Mouse (Mus musculus) midbrain, embryonic 12.5 days (tissue): Measurements from ENCODE around the gene Lrp1. TPM values are rescaled to one million over a fixed set of nuclear protein-coding genes. Genes with fewer than 3 reads are reported as not detected.
A peak's percentile ranks its signal among the peaks of the same experiment; 100 is the strongest.

Source experiments
- ATAC-seq: fragments of 200-750 bp; cut with Nextera tagmentation; 2 replicates; pipeline ENCODE4 v1.8.0; 2017; ENCODE audit warnings: low read depth, moderate TSS enrichment, moderate library complexity; ENCODE audit not compliant: low FRiP score
- H3K27ac ChIP-seq: fragments of 300-500 bp; sonication (generic); replicated peaks from 2 replicates; pipeline ENCODE4 v1.5.1; 2016; ENCODE audit warnings: mild to moderate bottlenecking
- H3K27me3 ChIP-seq: fragments of 300-500 bp; sonication (generic); 2 replicates; pipeline ENCODE4 v1.6.1; 2016; ENCODE audit warnings: mild to moderate bottlenecking
- H3K36me3 ChIP-seq: fragments of 300-500 bp; sonication (generic); 2 replicates; pipeline ENCODE4 v1.6.1; 2016
- H3K4me1 ChIP-seq: fragments of 300-500 bp; sonication (generic); 2 replicates; pipeline ENCODE4 v1.6.1; 2016
- H3K4me2 ChIP-seq: fragments of 300-500 bp; sonication (generic); replicated peaks from 2 replicates; pipeline ENCODE4 v1.6.1; 2016; ENCODE audit warnings: mild to moderate bottlenecking, moderate library complexity
- H3K4me3 ChIP-seq: fragments of 300-500 bp; sonication (generic); 2 replicates; pipeline ENCODE4 v1.5.1; 2016; ENCODE audit warnings: mild to moderate bottlenecking
- H3K9ac ChIP-seq: fragments of 300-500 bp; sonication (generic); replicated peaks from 2 replicates; pipeline ENCODE4 v1.6.1; 2016; ENCODE audit warnings: mild to moderate bottlenecking, moderate library complexity
- H3K9me3 ChIP-seq: fragments of 300-500 bp; sonication (generic); 2 replicates; pipeline ENCODE4 v1.6.1; 2016; ENCODE audit warnings: mild to moderate bottlenecking
- WGBS: fragments of 180-500 bp; shearing (Covaris S2); methylation state at CpG from one replicate; pipeline ENCODE4 v1.1.7; 2016; 5-methylcytosine and 5-hydroxymethylcytosine counted together
- polyA plus RNA-seq: library from polyadenylated mRNA; unstranded; fragments of >200 nt; fragmentation: Nextera tagmentation; extraction: Ambion mirVana; gene quantifications from 2 replicates; pipeline ENCODE4 v1.2.1, GENCODE M21; 2016

The Lrp1 gene
- polyA plus RNA-seq, 1 experiment from 2014 or later: 98.1 TPM

- no peak for ATAC-seq
- Histone ChIP-seq H3K4me1 (no peaks in the 10 kb centered on the region), H3K9ac (no peak overlapping the region), H3K4me3 (no peak overlapping the region), H3K9me3 (0 out of 2 replicates have a peak, but pooled peaks cover 3% of the 10 kb centered on the region), H3K27me3 (no peaks in the 10 kb centered on the region), H3K36me3 (peaks cover 99% of the 10 kb centered on the region), H3K27ac (no peak overlapping the region), H3K4me2 (no peak overlapping the region)
- 95% methylated on average over 13 of the region's 13 CpGs for WGBS
These were observed 63.6 kb downstream of the Lrp1 start for GRCm38 (mm10) chr10:127557397-127557796.

GRCm38 (mm10) chr10:127555703-127556102 lies 65.2 kb downstream of the Lrp1 start:
- Histone ChIP-seq H3K4me3 (no peak overlapping the region), H3K27me3 (no peaks in the 10 kb centered on the region), H3K4me1 (no peaks in the 10 kb centered on the region), H3K36me3 (peaks cover 100% of the 10 kb centered on the region), H3K27ac (no peak overlapping the region), H3K9ac (no peak overlapping the region), H3K4me2 (no peak overlapping the region), H3K9me3 (0 out of 2 replicates have a peak, but pooled peaks cover 3% of the 10 kb centered on the region)
- 62% methylated on average over 18 of the region's 18 CpGs for whole genome bisulfite sequencing
- peak; percentile 39; the same call in 1 of the 2 replicates for ATAC-seq

- Histone ChIP-seq H3K4me3 (no peak overlapping the region), H3K9ac (no peak overlapping the region), H3K27me3 (no peaks in the 10 kb centered on the region), H3K9me3 (no peaks in the 10 kb centered on the region), H3K36me3 (peaks cover 100% of the 10 kb centered on the region), H3K4me2 (no peak overlapping the region), H3K27ac (no peak overlapping the region), H3K4me1 (no peaks in the 10 kb centered on the region)
- 93% methylated on average over 17 of the region's 17 CpGs for WGBS
- ATAC-seq: no peak
These were observed 71.1 kb downstream of the Lrp1 start for GRCm38 (mm10) chr10:127549892-127550291.

GRCm38 (mm10) chr10:127548236-127548635 lies 72.7 kb downstream of the Lrp1 start:
- H3K4me2 ChIP-seq: no peak overlapping the region
- no peaks in the 10 kb centered on the region for H3K9me3 ChIP-seq
- no peaks in the 10 kb centered on the region for H3K4me1 ChIP-seq
- no peaks in the 10 kb centered on the region for H3K27me3 ChIP-seq
- H3K9ac ChIP-seq: no peak overlapping the region
- H3K4me3 ChIP-seq: no peak overlapping the region
- no peak for ATAC-seq
- 95% methylated on average over 15 of the region's 15 CpGs for WGBS
- no peak overlapping the region for H3K27ac ChIP-seq
- peaks cover 96% of the 10 kb centered on the region for H3K36me3 ChIP-seq

GRCm38 (mm10) chr10:127546505-127546904 lies 74.4 kb downstream of the Lrp1 start:
- Histone ChIP-seq H3K9me3 (no peaks in the 10 kb centered on the region), H3K9ac (no peak overlapping the region), H3K36me3 (peaks cover 96% of the 10 kb centered on the region), H3K27me3 (no peaks in the 10 kb centered on the region), H3K4me3 (no peak overlapping the region), H3K27ac (no peak overlapping the region), H3K4me1 (peaks cover 3% of the 10 kb centered on the region; the same call in 1 of the 2 replicates), H3K4me2 (no peak overlapping the region)
- ATAC-seq: no peak
- WGBS: 90% methylated on average over 7 of the region's 7 CpGs

GRCm38 (mm10) chr10:127544375-127544774 lies 76.6 kb downstream of the Lrp1 start:
- Histone ChIP-seq H3K4me2 (no peak overlapping the region), H3K27ac (no peak overlapping the region), H3K4me3 (no peak overlapping the region), H3K9me3 (no peaks in the 10 kb centered on the region), H3K36me3 (peaks cover 96% of the 10 kb centered on the region), H3K9ac (no peak overlapping the region), H3K27me3 (0 out of 2 replicates have a peak, but pooled peaks cover 7% of the 10 kb centered on the region), H3K4me1 (peaks cover 3% of the 10 kb centered on the region; the same call in 1 of the 2 replicates)
- ATAC-seq: no peak
- WGBS: 95% methylated on average over 20 of the region's 20 CpGs

GRCm38 (mm10) chr10:127543916-127544315 lies 77.0 kb downstream of the Lrp1 start:
- no peak for ATAC-seq
- Histone ChIP-seq H3K27ac (no peak overlapping the region), H3K4me2 (no peak overlapping the region), H3K9ac (no peak overlapping the region), H3K4me1 (peaks cover 3% of the 10 kb centered on the region; the same call in 1 of the 2 replicates), H3K27me3 (0 out of 2 replicates have a peak, but pooled peaks cover 8% of the 10 kb centered on the region), H3K9me3 (no peaks in the 10 kb centered on the region), H3K36me3 (peaks cover 96% of the 10 kb centered on the region), H3K4me3 (no peak overlapping the region)
- 85% methylated on average over 3 of the region's 3 CpGs for WGBS

GRCm38 (mm10) chr10:127542720-127543119 lies 78.2 kb downstream of the Lrp1 start:
- Histone ChIP-seq H3K4me2 (no peak overlapping the region), H3K27me3 (0 out of 2 replicates have a peak, but pooled peaks cover 8% of the 10 kb centered on the region), H3K9me3 (no peaks in the 10 kb centered on the region), H3K4me3 (no peak overlapping the region), H3K9ac (no peak overlapping the region), H3K36me3 (peaks cover 90% of the 10 kb centered on the region), H3K4me1 (peaks cover 3% of the 10 kb centered on the region; the same call in 1 of the 2 replicates), H3K27ac (peak overlapping the region; percentile 54)
- WGBS: 44% methylated on average over 6 of the region's 6 CpGs
- ATAC-seq: no peak

GRCm38 (mm10) chr10:127542084-127542483 lies 78.9 kb downstream of the Lrp1 start:
- Histone ChIP-seq H3K4me2 (no peak overlapping the region), H3K27ac (peak overlapping the region; percentile 54; the same call in 1 of the 2 replicates), H3K4me3 (no peak overlapping the region), H3K9ac (no peak overlapping the region), H3K4me1 (peaks cover 4% of the 10 kb centered on the region; the same call in 1 of the 2 replicates), H3K9me3 (no peaks in the 10 kb centered on the region), H3K36me3 (peaks cover 84% of the 10 kb centered on the region), H3K27me3 (0 out of 2 replicates have a peak, but pooled peaks cover 8% of the 10 kb centered on the region)
- ATAC-seq: no peak
- WGBS: 64% methylated on average over 13 of the region's 13 CpGs

GRCm38 (mm10) chr10:127541510-127541909 lies 79.4 kb downstream of the Lrp1 start:
- Histone ChIP-seq H3K36me3 (peaks cover 78% of the 10 kb centered on the region), H3K9me3 (no peaks in the 10 kb centered on the region), H3K4me1 (peaks cover 10% of the 10 kb centered on the region), H3K9ac (no peak overlapping the region), H3K27me3 (peaks cover 10% of the 10 kb centered on the region), H3K27ac (no peak overlapping the region; the same call in 1 of the 2 replicates), H3K4me2 (no peak overlapping the region), H3K4me3 (no peak overlapping the region)
- 94% methylated on average over 8 of the region's 8 CpGs for WGBS
- no peak for ATAC-seq

- peak; percentile 35; the same call in 1 of the 2 replicates for ATAC-seq
These were observed 82.9 kb downstream of the Lrp1 start for GRCm38 (mm10) chr10:127537854-127538583.

GRCm38 (mm10) chr10:127536586-127537314 lies 84.2 kb downstream of the Lrp1 start:
- Histone ChIP-seq H3K27me3 (peaks cover 58% of the 10 kb centered on the region), H3K4me1 (peaks cover 46% of the 10 kb centered on the region)

More at GRCm38 (mm10) chr10:127537854-127538583, 82.9 kb downstream of the Lrp1 start:
- Histone ChIP-seq H3K36me3 (peaks cover 47% of the 10 kb centered on the region), H3K4me3 (no peak overlapping the region), H3K4me2 (no peak overlapping the region), H3K9ac (no peak overlapping the region), H3K27ac (peak overlapping the region; percentile 39), H3K9me3 (no peaks in the 10 kb centered on the region), H3K4me1 (peaks cover 42% of the 10 kb centered on the region), H3K27me3 (peaks cover 45% of the 10 kb centered on the region)
- 24% methylated on average over 7 of the region's 7 CpGs for WGBS

More at GRCm38 (mm10) chr10:127536586-127537314, 84.2 kb downstream of the Lrp1 start:
- peaks cover 35% of the 10 kb centered on the region for H3K36me3 ChIP-seq
- no peaks in the 10 kb centered on the region for H3K9me3 ChIP-seq
- peak overlapping the region; percentile 21; the same call in 1 of the 2 replicates for H3K4me2 ChIP-seq
- no peak overlapping the region for H3K9ac ChIP-seq
- no peak overlapping the region for H3K4me3 ChIP-seq
- peak overlapping the region; percentile 71 for H3K27ac ChIP-seq
- peak; percentile 65 for ATAC-seq
- WGBS: 11% methylated on average over 8 of the region's 8 CpGs
